Mouse (Mus musculus): ENCODE results near the gene Ccdc28a.

The Ccdc28a gene

DNA sequence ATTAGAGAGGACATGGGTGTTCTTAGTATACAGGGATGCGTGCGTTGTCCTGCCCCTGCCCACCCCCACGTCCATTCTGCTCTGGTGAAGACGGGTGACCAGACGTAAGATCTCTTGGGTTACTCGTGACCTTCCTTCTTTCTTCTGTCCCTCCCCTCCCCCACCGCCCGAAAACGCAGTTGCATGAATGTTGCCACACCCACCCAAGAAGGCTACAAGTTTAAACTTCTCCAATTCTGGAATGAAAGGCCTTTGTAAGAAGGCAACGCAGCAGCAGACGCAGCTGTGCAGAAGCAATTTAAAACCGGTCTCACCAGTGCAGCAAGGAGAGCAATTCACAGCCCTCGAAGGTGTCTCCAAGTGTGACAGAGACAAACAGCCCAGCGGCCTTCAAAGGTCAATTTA lies 40.1 kb downstream of the Ccdc28a start:
- peak; percentile 74 for DNase-seq (ENCODE audit: low spot score)

- no peak for DNase-seq (ENCODE audit: low spot score)
These were observed 40.6 kb downstream of the Ccdc28a start for GRCm38 (mm10) chr10:18194156-18194555.

DNA sequence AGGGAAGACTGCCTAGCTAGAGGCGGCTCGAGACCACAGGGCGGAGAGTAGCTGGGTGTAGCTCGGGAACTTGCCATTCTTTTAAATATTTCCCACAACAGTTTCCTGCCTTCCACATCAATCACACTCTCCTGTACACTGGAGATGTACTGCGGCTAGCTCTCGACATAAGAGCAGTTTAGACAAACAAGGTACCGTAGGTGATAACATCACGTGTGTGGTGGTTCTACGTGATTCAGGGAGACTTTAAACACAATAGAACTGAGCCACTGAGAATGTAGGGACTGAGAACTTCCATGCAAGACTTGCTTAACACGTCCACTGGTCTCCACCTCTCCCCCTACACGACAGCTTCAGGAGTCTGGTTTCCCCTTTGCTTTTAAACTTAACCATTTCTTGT lies 41.6 kb downstream of the Ccdc28a start:
- no peak for DNase-seq (ENCODE audit: low spot score)

GRCm38 (mm10) chr10:18191706-18192105 lies 43.1 kb downstream of the Ccdc28a start:
- DNase-seq (ENCODE audit: low spot score) = peak; percentile 59

DNA sequence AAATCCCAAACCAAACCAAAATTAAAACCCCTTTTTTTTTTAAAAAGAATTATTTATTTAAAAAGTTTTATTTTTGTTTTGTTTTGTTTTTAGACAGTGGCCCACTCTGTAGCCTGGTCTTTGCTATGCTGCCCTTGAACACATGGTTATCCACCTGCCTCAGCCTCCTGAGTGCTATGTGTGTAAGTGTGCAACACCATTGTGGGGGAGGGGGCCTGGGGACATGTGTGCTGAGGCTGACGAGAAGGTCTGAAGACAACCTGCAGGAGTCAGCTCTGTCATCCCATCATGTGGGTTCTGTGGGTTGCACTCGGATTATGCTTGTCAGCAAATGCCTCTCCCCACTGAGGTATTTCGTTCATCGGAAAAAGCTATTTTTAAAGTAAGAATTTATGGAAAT lies 45.3 kb downstream of the Ccdc28a start:
- no peak for DNase-seq (ENCODE audit: low spot score)

DNA sequence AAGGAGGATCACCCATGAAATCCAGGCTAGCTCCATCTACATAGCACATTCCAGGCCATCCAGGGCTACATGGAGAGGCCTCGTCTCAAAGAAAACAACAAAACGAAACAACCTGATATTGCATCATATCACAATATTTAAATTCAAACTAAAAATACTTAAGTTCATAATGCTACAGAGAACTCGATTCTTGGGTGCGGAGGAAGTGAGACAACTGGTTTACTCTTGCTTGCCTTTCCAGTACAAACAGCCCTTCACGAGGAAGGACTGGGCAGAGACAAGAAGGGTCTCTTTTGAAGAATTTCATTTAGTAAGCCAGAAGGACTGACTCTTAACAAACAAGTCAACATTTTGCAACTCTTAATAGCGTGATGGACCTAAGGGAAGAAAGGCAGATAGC lies 46.2 kb downstream of the Ccdc28a start:
- DNase-seq (ENCODE audit: low spot score) = no peak

DNA sequence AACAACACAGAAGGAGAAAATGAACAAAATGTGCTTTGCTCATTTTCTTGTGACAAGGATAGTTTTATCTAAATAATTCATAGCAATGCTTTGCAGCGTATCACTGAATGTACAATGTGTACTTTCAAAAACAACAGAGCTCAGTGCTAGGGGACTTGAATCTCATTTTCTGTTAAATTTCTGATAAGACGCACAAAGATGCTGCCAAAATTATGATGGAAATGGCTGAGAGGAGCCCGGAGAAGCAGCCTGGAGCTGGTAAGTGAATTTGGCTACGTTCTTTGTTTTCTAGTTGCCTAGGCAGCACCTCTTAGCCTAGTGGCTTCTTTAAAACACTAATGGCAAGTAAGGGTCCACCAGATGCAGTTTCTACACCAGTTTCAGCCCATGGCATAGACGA lies 52.6 kb downstream of the Ccdc28a start:
- no peak for DNase-seq (ENCODE audit: low spot score)

DNA sequence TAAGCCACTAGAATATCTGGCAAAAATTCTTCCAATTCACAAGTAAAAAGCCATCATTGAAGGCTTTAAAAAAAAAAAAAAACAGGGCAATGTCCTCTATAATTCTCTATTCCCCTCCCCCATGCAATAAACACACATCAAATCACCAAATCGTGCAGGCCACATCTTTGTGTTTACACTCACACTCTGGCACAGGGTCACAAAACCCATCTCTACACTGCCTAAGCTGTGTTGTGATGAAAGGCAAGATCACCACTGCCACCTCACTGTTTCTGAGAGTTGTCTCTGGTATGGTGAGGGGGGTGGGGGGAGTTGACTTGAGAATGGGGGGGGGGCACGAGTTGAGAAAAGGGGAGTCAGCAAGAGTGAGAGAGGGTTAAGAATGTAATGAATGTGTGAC lies 57.5 kb downstream of the Ccdc28a start:
- no peak for DNase-seq (ENCODE audit: low spot score)

- DNase-seq (ENCODE audit: low spot score) = no peak
These were observed 58.1 kb downstream of the Ccdc28a start for GRCm38 (mm10) chr10:18176722-18177121.

DNA sequence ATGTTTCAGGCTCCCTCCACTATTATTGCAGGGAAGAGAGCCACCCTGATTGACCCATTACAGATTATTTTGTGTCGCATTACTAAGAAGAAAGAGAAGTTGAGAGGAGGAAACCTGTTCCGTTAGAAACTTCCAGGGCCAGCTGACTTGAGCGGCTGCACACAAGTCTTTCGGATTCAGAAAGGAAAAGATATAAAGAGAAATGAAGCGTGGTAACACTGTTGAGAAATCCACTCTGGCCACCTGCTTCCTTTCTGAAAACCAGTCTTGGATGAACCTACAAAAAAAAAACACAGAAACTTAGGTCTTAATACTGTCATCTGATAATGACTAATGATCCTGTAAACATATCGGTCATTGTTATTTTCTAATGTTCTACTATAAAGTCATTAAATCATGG lies 59.7 kb downstream of the Ccdc28a start:
- no peak for DNase-seq (ENCODE audit: low spot score)
